Mouse (Mus musculus) urinary bladder, adult 2 months (tissue): Measurements from ENCODE around the gene Tsks. TPM values are rescaled to one million over a fixed set of nuclear protein-coding genes. Genes with fewer than 3 reads are reported as not detected.
A peak's percentile ranks its signal among the peaks of the same experiment; 100 is the strongest.

Experiments
- DNase-seq: peaks from one replicate; pipeline ENCODE4 v3.0.0; 2022; ENCODE audit warnings: low spot score
- polyA plus RNA-seq: library from polyadenylated mRNA; depleted of rRNA; stranded (reverse); fragments of >200 nt; gene quantifications from 2 replicates; pipeline ENCODE4 v1.2.3, GENCODE M21; 2012; rRNA removed

Gene Tsks
- 0.03 and 0.08 TPM in 2 replicates for polyA plus RNA-seq

DNA sequence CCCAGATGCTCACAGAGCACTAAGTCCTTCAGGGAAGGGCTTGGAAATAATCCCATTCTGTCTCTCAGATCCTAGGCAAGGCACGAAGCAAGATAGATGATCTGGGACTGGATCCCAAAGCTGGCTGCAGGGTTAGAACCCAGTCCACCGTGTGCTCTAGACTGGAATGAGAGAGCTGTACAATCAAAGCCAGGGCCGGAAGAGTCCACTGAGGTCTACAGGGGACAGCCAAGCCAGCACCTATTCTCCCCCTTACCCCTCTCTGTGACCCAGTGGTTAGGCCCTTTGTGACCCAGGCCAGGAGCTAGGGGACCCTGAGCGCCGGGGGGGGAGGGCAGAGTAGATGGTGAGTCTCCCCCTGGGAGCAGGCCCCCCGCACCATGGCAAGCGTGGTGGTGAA lies at the start of gene Tsks:
Gene Tsks, plus strand, starts transcription at position 301 of the 400 bp plus-strand sequence.
- no peak for DNase-seq

DNA sequence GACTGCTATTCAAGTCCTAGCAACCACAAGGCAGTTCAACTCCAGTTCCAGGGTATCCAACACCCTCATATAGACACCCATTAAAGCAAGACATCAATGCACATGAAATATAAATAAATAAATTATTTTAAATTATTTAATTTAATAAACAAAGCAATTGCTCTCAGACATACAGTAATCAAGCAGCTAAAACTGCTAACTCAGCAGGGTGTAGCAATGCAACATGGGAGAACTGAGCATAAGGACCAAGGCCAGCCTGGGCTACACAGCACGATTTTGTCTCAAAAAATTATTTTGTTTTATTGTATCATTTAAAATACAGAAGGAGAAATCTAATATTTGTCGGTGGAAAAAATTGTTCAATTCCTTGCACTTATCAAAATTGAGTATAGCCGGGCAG lies 48.8 kb upstream of the Tsks start:
- no peak for DNase-seq

DNA sequence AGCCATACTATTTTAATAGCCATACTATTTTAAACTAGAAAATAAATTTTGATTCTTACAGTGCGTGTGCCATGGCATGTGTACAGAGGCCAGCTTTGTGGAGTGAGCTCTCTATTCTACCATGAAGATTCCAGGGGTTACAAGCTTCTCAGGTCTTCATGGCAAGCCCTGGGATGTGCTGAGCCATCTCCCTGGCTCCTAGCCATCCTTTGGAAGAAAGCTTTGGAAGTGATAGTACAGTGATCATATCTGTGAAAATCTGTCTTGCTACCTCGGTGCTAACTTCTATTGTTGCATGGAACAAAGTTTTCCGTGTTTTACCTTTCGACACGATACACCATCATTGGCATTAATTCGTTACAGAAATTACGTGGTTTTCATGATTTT lies 47.8 kb upstream of the Tsks start:
- DNase-seq = no peak

DNA sequence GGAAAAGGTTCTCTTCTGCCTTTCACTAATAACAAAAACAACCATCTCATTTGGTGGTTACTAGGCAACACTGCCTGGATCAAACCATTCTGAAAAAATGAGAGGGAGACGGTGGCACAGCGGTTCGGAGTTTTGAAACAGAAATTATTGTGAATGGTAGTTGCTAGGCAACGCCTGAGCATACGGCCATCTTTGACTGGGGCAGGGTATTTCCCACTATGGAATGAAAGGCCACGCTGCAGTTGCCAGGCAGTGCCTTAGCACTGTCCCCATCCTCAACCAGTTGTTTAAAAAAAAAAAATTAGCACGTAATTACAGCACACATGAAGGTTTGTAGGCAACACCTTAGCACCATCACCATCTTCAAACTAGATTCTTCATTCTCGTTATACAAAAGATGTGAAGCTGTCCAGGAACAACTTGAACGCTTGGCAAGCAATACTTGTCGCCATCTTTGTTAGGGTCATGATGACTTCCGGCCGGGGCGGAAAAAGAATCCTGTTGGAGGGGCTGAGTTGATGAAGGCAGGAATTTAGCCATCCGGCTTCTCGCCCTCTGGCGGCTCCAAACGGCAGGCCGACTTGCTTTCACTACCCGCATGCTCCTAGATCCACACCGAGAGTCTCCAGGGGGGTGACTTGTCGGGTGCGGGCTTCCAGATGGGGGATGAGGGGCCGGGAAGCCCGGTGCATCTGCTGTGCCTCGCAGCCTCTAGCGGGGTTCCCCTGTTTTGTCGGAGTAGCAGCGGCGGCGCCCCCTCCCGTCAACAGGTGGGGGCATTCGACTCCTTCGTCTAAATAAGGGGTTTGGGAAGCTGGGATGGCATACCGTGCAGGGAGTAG lies 47.2 kb upstream of the Tsks start, which contains the start of gene Fuz:
Gene Fuz, plus strand, starts transcription at position 487 of the 842 bp plus-strand sequence.
- DNase-seq = peak; percentile 72

DNA sequence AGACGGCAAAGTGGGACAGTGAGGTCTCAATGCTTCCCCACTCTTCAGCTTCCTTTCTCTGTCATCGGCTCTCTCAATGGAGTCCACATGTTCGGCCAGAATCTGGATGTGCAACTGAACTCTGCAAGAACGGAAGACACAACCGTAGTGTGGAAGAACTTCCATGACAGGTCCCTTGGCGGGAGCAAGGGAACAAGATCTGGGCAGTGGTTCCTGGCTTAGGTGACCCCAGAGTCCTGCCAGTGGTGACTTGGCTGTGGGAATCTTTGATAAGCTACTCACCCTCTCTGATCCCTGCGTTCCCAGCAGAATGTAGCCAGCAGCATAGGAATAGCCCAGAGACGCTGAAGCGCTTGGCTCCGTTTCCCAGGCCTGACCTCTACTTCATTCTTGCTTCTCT lies 46.5 kb upstream of the Tsks start:
- DNase-seq = no peak

GRCm38 (mm10) chr7:44898607-44899006 lies 44.4 kb upstream of the Tsks start:
- DNase-seq = no peak

GRCm38 (mm10) chr7:44900632-44901031 lies 42.4 kb upstream of the Tsks start:
- DNase-seq = no peak

DNA sequence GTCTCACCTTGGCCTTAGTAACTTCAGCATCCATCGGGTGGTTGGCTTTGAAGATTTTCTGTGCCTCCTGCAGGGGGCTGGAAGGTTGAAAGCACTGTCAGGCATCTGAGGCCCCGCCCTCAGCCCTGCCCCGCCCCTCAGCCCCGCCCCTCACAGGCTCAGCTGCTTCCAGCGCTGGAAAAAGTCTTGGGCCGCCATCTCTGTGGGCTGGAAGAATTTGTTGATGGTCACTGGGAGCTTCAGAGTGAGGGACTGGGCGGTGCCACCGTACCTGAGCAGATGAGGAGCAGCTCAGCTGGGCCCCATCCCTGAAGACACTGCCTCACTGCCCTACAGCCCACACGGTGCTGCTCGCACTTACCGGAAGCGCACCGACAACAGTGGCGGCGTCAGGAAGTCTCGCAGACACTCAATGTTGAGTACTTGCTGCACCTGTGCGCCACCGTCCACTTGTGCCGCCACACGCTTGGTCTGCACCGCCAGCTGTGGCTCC lies 41.7 kb upstream of the Tsks start:
- DNase-seq = no peak

GRCm38 (mm10) chr7:44905430-44905829 lies 37.6 kb upstream of the Tsks start:
- no peak for DNase-seq

GRCm38 (mm10) chr7:44908706-44909476 lies 34.1 kb upstream of the Tsks start:
- DNase-seq = no peak

- DNase-seq = no peak
These were observed 28.6 kb upstream of the Tsks start for GRCm38 (mm10) chr7:44914396-44914795.

- DNase-seq = no peak
These were observed 27.7 kb upstream of the Tsks start for GRCm38 (mm10) chr7:44915314-44915713.

DNA sequence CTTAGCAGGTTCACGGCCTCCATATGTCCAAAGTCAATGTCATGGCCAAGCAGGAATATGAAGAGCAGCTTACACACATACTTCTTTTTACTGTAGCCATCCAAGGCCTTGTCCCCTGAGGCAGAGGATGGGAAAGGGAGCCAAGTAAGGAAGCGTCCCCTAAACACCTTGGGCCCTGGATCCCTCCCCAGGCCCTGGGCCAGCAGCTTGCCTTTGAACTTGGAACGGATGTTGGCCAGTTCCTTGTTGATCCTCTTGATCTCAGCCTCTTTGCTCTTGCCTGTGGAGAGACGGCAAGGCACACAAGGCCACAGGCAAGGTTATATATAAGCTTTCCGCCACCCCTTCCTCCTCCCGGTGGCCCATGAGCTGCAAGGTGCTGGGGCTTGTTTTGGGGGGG lies 26.8 kb upstream of the Tsks start:
- no peak for DNase-seq

DNA sequence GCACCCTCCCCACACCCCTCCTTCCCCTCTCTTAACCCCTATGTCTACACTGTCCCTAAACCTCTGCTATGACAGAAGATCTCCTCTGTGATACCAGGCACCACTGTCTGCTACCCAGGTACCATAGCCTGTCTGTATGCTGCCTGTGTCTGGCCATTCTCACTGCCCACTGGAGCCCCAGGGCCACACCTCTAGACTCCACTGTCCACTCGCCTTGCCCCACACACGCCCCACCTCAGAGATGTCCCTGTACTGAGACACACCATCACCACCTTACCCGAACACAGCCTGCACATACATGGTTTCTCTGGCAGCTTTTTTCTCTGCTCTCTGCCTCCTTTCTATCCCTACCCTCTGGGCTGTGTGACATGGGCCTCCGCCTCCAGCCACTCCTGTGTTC lies 26.1 kb upstream of the Tsks start:
- no peak for DNase-seq

DNA sequence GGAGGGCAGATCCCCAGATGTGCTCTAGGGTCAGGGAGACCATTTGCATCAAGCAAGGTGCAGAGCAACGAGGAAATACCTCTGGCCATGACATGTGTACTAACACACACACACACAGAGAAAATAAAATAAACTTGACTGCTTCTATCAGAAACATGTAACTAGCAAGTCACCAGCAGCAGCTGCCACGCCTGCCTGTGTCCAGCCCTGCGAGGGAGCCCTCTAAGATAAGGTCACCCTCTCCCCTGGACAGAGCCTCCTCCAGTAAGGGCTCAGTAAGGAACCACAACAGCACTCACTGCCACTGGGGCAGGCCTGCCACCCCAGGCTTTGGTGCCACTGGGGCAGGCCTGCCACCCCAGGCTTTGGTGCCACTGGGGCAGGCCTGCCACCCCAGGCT lies 24.8 kb upstream of the Tsks start:
- DNase-seq = no peak

GRCm38 (mm10) chr7:44919127-44919526 lies 23.9 kb upstream of the Tsks start:
- no peak for DNase-seq

DNA sequence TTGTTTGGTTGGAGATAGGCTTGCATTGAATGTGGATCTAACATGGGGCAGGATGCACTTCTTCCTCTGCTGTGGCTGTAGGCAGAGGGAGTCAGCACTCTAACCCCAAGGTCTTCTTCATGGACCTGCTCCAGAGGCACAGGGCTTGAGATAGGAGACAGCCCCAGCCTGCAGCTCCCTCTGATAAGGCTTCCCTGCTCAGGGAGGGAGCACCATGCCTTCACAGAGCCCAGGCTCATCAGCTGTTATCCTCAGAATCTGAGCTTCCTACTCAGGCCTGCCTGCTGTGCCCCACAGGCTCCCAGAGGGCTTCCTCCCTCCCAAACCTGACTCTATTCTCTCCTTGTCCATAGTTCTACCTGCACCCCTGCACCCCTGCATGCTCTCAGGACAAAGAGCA lies 20.5 kb upstream of the Tsks start:
- DNase-seq = no peak

DNA sequence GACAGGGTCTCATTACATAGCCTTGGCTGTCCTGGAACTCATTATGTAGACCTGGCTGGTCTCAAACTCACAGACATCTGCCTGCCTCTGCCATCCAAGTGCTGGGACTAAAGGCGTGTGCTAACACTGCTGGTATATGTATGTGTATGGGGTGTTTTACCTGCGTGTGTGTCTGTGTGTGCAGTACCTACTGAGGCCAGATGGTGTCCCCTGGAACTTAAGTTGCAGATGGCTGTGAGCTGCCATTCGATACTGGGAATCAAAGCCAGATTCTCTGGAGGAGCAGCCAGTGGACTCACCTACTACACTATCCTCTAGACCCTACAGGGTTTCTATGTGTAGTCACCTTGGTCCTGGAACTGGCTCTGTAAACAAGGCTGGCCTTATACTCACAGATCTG lies 17.5 kb upstream of the Tsks start:
- DNase-seq = no peak

DNA sequence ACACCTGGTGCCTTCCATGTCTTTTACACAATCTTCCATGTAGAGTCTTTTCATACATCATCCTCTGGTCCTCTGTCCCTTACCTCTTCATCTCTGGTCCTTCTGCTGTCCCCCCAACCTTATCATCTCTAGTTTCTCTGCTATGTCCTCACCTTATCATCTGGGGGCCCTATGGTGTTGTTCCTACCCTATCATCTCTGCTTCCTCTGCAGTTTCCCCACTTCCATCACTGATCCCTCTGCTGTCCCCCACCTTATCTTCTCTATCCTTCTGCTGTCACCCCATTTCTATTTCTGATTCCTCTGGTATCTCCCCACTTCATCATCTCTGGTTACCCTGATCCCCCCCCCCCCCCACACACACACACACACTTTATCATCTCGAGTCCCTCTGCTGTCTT lies 14.4 kb upstream of the Tsks start:
- DNase-seq = no peak

- peak; percentile 88 for DNase-seq
These were observed 13.5 kb upstream of the Tsks start, which contains the start of gene Ap2a1 for GRCm38 (mm10) chr7:44929204-44930151. Gene Ap2a1 (minus strand): TSS chr7:44929496.

- DNase-seq = no peak
These were observed 4.3 kb upstream of the Tsks start for GRCm38 (mm10) chr7:44938680-44939079.

- no peak for DNase-seq
These were observed 6.9 kb downstream of the Tsks start for GRCm38 (mm10) chr7:44949922-44950321.
